Mouse (Mus musculus): Measurements from ENCODE around the gene Gm10985. TPM values are rescaled to one million over a fixed set of nuclear protein-coding genes. Genes with fewer than 3 reads are reported as not detected.

Gene Gm10985
- not detected in 2 replicates for polyA plus RNA-seq (2015; fragmentation: Nextera tagmentation; extraction: Ambion mirVana)

GRCm38 (mm10) chr3:53844786-53845185 is at the start of gene Gm10985:
Gene Gm10985 (plus strand): TSS chr3:53845086.
- no peak within 1 kb of the TSS for H3K27ac ChIP-seq (ENCODE audit: low read length)
- H3K9ac ChIP-seq (replicated peaks; ENCODE audit: low read depth, low read length), result no peak within 1 kb of the TSS
- H3K9me3 ChIP-seq (ENCODE audit: control insufficient read depth, low read length), result no peaks in the 10 kb centered on the region
- no peak within 1 kb of the TSS for H3K4me3 ChIP-seq (replicated peaks; ENCODE audit: low read length)
- WGBS, result 86% methylated on average over 2 of the region's 2 CpGs
- ATAC-seq, result no peak
- no peak within 1 kb of the TSS for H3K4me2 ChIP-seq (ENCODE audit: low read length)
- 0 out of 2 replicates have a peak, but pooled peaks cover 2% of the 10 kb centered on the region for H3K4me1 ChIP-seq (replicated peaks; ENCODE audit: control insufficient read depth, insufficient read depth, low read length)
- H3K27me3 ChIP-seq (replicated peaks; ENCODE audit: control insufficient read depth, insufficient read depth, low read length), result no peaks in the 10 kb centered on the region
- H3K36me3 ChIP-seq (ENCODE audit: control insufficient read depth, insufficient read depth), result no peaks in the 10 kb centered on the region

- no peak for ATAC-seq
- H3K9me3 ChIP-seq (ENCODE audit: control insufficient read depth, low read length), result no peaks in the 10 kb centered on the region
- no peak overlapping the region for H3K4me3 ChIP-seq (replicated peaks; ENCODE audit: low read length)
- H3K36me3 ChIP-seq (ENCODE audit: control insufficient read depth, insufficient read depth), result no peaks in the 10 kb centered on the region
- no peak overlapping the region for H3K9ac ChIP-seq (replicated peaks; ENCODE audit: low read depth, low read length)
- no peak overlapping the region for H3K27ac ChIP-seq (ENCODE audit: low read length)
- no peaks in the 10 kb centered on the region for H3K27me3 ChIP-seq (replicated peaks; ENCODE audit: control insufficient read depth, insufficient read depth, low read length)
- H3K4me1 ChIP-seq (replicated peaks; ENCODE audit: control insufficient read depth, insufficient read depth, low read length), result 0 out of 2 replicates have a peak, but pooled peaks cover 3% of the 10 kb centered on the region
- H3K4me2 ChIP-seq (ENCODE audit: low read length), result no peak overlapping the region
- WGBS, result 94% methylated on average over 1 of the region's 1 CpGs
Measured at GRCm38 (mm10) chr3:53796933-53797332, 48.0 kb upstream of the Gm10985 start.

GRCm38 (mm10) chr3:53799671-53800070 is 45.2 kb upstream of the Gm10985 start:
- no peak overlapping the region for H3K4me2 ChIP-seq (ENCODE audit: low read length)
- no peaks in the 10 kb centered on the region for H3K27me3 ChIP-seq (replicated peaks; ENCODE audit: control insufficient read depth, insufficient read depth, low read length)
- no peaks in the 10 kb centered on the region for H3K9me3 ChIP-seq (ENCODE audit: control insufficient read depth, low read length)
- H3K4me3 ChIP-seq (replicated peaks; ENCODE audit: low read length), result no peak overlapping the region
- H3K4me1 ChIP-seq (replicated peaks; ENCODE audit: control insufficient read depth, insufficient read depth, low read length), result 0 out of 2 replicates have a peak, but pooled peaks cover 3% of the 10 kb centered on the region
- peak; percentile 85 for ATAC-seq
- no peak overlapping the region for H3K9ac ChIP-seq (replicated peaks; ENCODE audit: low read depth, low read length)
- WGBS, result 33% methylated on average over 2 of the region's 2 CpGs
- no peak overlapping the region for H3K27ac ChIP-seq (ENCODE audit: low read length)
- H3K36me3 ChIP-seq (ENCODE audit: control insufficient read depth, insufficient read depth), result no peaks in the 10 kb centered on the region

GRCm38 (mm10) chr3:53813421-53813977 is 31.4 kb upstream of the Gm10985 start:
- Histone ChIP-seq H3K9ac (replicated peaks; ENCODE audit: low read depth, low read length) (no peak overlapping the region), H3K4me3 (replicated peaks; ENCODE audit: low read length) (no peak overlapping the region), H3K9me3 (ENCODE audit: control insufficient read depth, low read length) (no peaks in the 10 kb centered on the region), H3K4me1 (replicated peaks; ENCODE audit: control insufficient read depth, insufficient read depth, low read length) (no peaks in the 10 kb centered on the region), H3K27ac (ENCODE audit: low read length) (no peak overlapping the region), H3K4me2 (ENCODE audit: low read length) (no peak overlapping the region), H3K36me3 (ENCODE audit: control insufficient read depth, insufficient read depth) (no peaks in the 10 kb centered on the region), H3K27me3 (replicated peaks; ENCODE audit: control insufficient read depth, insufficient read depth, low read length) (no peaks in the 10 kb centered on the region)
- 54% methylated on average over 7 of the region's 7 CpGs for WGBS
- peak; percentile 26; the same call in 1 of the 2 replicates for ATAC-seq

GRCm38 (mm10) chr3:53834238-53834637 is 10.6 kb upstream of the Gm10985 start:
- H3K27me3 ChIP-seq (replicated peaks; ENCODE audit: control insufficient read depth, insufficient read depth, low read length), result no peaks in the 10 kb centered on the region
- WGBS, result 52% methylated on average over 2 of the region's 2 CpGs
- ATAC-seq, result peak; percentile 72
- no peaks in the 10 kb centered on the region for H3K36me3 ChIP-seq (ENCODE audit: control insufficient read depth, insufficient read depth)
- no peaks in the 10 kb centered on the region for H3K4me1 ChIP-seq (replicated peaks; ENCODE audit: control insufficient read depth, insufficient read depth, low read length)
- no peak overlapping the region for H3K4me3 ChIP-seq (replicated peaks; ENCODE audit: low read length)
- H3K9ac ChIP-seq (replicated peaks; ENCODE audit: low read depth, low read length), result no peak overlapping the region
- no peak overlapping the region for H3K27ac ChIP-seq (ENCODE audit: low read length)
- no peaks in the 10 kb centered on the region for H3K9me3 ChIP-seq (ENCODE audit: control insufficient read depth, low read length)
- no peak overlapping the region for H3K4me2 ChIP-seq (ENCODE audit: low read length)

- Histone ChIP-seq H3K4me3 (replicated peaks; ENCODE audit: low read length) (no peak overlapping the region), H3K27ac (ENCODE audit: low read length) (no peak overlapping the region), H3K9me3 (ENCODE audit: control insufficient read depth, low read length) (no peaks in the 10 kb centered on the region), H3K4me2 (ENCODE audit: low read length) (no peak overlapping the region), H3K4me1 (replicated peaks; ENCODE audit: control insufficient read depth, insufficient read depth, low read length) (0 out of 2 replicates have a peak, but pooled peaks cover 2% of the 10 kb centered on the region), H3K36me3 (ENCODE audit: control insufficient read depth, insufficient read depth) (no peaks in the 10 kb centered on the region), H3K9ac (replicated peaks; ENCODE audit: low read depth, low read length) (no peak overlapping the region), H3K27me3 (replicated peaks; ENCODE audit: control insufficient read depth, insufficient read depth, low read length) (no peaks in the 10 kb centered on the region)
- 0 out of 2 replicates have a peak, but pooled peaks have one; percentile 20 for ATAC-seq
- WGBS, result 59% methylated on average over 7 of the region's 7 CpGs
Measured at GRCm38 (mm10) chr3:53846206-53846928, 1.5 kb downstream of the Gm10985 start.

GRCm38 (mm10) chr3:53847726-53848125 is 2.8 kb downstream of the Gm10985 start:
- H3K27me3 ChIP-seq (replicated peaks; ENCODE audit: control insufficient read depth, insufficient read depth, low read length), result no peaks in the 10 kb centered on the region
- no peaks in the 10 kb centered on the region for H3K9me3 ChIP-seq (ENCODE audit: control insufficient read depth, low read length)
- H3K27ac ChIP-seq (ENCODE audit: low read length), result no peak overlapping the region
- 75% methylated on average over 4 of the region's 4 CpGs for whole genome bisulfite sequencing
- 0 out of 2 replicates have a peak, but pooled peaks cover 2% of the 10 kb centered on the region for H3K4me1 ChIP-seq (replicated peaks; ENCODE audit: control insufficient read depth, insufficient read depth, low read length)
- no peaks in the 10 kb centered on the region for H3K36me3 ChIP-seq (ENCODE audit: control insufficient read depth, insufficient read depth)
- H3K9ac ChIP-seq (replicated peaks; ENCODE audit: low read depth, low read length), result no peak overlapping the region
- no peak for ATAC-seq
- H3K4me3 ChIP-seq (replicated peaks; ENCODE audit: low read length), result no peak overlapping the region
- no peak overlapping the region for H3K4me2 ChIP-seq (ENCODE audit: low read length)

GRCm38 (mm10) chr3:53848262-53848661 is 3.4 kb downstream of the Gm10985 start:
- no peaks in the 10 kb centered on the region for H3K27me3 ChIP-seq (replicated peaks; ENCODE audit: control insufficient read depth, insufficient read depth, low read length)
- no peak for ATAC-seq
- no peak overlapping the region for H3K4me2 ChIP-seq (ENCODE audit: low read length)
- 0 out of 2 replicates have a peak, but pooled peaks cover 2% of the 10 kb centered on the region for H3K4me1 ChIP-seq (replicated peaks; ENCODE audit: control insufficient read depth, insufficient read depth, low read length)
- H3K9me3 ChIP-seq (ENCODE audit: control insufficient read depth, low read length), result no peaks in the 10 kb centered on the region
- no peaks in the 10 kb centered on the region for H3K36me3 ChIP-seq (ENCODE audit: control insufficient read depth, insufficient read depth)
- no peak overlapping the region for H3K4me3 ChIP-seq (replicated peaks; ENCODE audit: low read length)
- WGBS, result 81% methylated on average over 11 of the region's 11 CpGs
- no peak overlapping the region for H3K9ac ChIP-seq (replicated peaks; ENCODE audit: low read depth, low read length)
- H3K27ac ChIP-seq (ENCODE audit: low read length), result no peak overlapping the region

- H3K4me3 ChIP-seq (replicated peaks; ENCODE audit: low read length), result no peak overlapping the region
- no peaks in the 10 kb centered on the region for H3K9me3 ChIP-seq (ENCODE audit: control insufficient read depth, low read length)
- WGBS, result 86% methylated on average over 4 of the region's 4 CpGs
- no peaks in the 10 kb centered on the region for H3K27me3 ChIP-seq (replicated peaks; ENCODE audit: control insufficient read depth, insufficient read depth, low read length)
- H3K4me2 ChIP-seq (ENCODE audit: low read length), result no peak overlapping the region
- no peak overlapping the region for H3K27ac ChIP-seq (ENCODE audit: low read length)
- no peak overlapping the region for H3K9ac ChIP-seq (replicated peaks; ENCODE audit: low read depth, low read length)
- no peaks in the 10 kb centered on the region for H3K4me1 ChIP-seq (replicated peaks; ENCODE audit: control insufficient read depth, insufficient read depth, low read length)
- peaks cover 7% of the 10 kb centered on the region for H3K36me3 ChIP-seq (ENCODE audit: control insufficient read depth, insufficient read depth)
- no peak for ATAC-seq
Measured at GRCm38 (mm10) chr3:53854261-53854660, 9.4 kb downstream of the Gm10985 start.

Data from forebrain, embryonic 16.5 days (tissue).